Mouse (Mus musculus): ENCODE results near the gene Slc39a2.
"Not testable (repeated sequence)": the region's sequence is repeated elsewhere in the genome, so short reads cannot be mapped to it uniquely, and the experiment has no call there.

The Slc39a2 gene

DNA sequence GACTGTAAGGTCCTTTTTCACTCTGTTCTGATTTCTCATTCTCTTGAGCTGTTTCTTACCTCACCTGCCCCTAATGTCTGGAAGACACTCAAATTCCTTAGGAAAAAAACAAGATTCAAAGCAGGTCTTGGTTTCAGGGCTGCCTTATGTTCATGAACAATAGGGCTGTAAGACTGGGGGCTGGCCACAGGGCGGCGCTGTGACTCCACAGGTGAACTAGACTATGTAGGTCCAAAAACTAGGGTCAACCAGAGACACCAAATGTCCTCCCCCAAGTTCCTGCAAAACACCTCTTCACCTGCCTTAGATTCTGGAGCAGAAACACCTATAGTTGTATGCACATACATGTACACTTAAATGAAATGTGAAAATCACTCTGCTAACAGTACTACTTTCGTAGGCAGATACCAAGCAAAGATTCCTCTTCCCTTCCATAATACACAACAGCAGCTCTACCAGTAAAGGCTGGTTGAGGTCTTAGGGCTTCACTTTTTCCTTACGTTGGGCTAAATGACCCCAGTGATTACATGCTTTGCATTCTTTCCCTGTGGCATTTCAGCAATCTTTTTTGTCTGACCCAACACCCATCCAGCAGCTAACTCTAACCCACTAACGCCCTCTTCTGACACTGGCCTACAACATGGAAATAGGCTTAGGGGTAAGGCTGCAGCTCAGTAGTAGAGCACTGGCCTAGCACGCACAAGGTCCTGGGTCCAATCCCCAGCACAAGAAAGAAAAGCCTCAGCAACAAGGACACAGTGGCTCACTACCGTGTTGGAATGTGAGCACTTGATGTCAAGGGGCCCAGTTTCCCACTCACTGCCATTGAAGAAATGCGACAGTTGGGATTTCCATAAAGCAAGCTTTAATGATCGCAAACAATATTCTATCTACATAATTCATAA lies 10.4 kb downstream of the Slc39a2 start:
- peak; percentile 71 to 90 for DNase-seq (ENCODE audit: low spot score in 2 of 2)

DNA sequence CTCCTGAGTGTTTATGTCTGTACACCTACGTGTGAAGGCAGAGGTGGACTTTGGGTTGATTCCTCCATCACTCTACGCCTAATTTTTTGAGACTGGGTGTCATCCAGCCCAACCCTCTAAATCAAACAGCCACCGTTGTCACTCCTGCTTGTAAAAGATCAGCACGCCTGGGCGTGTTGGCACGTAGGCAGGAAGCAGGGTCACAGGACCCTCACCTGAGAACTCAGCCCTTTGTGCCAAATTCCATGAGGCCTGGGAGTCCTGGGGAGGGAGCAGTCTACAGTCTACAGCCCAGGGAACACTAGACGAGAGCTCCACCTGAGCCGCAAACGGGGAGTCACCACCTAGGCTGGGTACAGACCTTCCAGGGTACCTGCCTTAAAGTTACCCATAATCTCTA lies 11.1 kb downstream of the Slc39a2 start:
- no peak for DNase-seq (ENCODE audit: low spot score in 2 of 2)

DNA sequence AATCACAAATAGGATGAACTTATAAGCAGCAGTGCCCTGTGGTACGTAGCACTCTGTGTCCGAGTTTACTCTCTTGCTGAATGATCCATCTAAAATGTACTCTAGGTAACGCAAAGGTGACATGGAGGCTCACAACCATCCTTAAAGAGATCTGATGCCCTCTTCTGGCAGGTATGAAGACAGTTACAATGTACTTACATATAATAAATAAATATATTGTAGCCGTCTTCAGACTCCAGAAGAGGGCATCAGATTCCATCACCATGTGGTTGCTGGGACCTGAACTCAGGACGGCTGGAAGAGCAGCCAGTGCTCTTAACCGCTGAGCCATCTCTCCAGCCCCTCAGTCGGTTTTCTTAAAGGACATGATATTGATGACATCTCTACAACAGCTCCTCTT lies 12.0 kb downstream of the Slc39a2 start:
- no peak for DNase-seq (ENCODE audit: low spot score in 2 of 2)

DNA sequence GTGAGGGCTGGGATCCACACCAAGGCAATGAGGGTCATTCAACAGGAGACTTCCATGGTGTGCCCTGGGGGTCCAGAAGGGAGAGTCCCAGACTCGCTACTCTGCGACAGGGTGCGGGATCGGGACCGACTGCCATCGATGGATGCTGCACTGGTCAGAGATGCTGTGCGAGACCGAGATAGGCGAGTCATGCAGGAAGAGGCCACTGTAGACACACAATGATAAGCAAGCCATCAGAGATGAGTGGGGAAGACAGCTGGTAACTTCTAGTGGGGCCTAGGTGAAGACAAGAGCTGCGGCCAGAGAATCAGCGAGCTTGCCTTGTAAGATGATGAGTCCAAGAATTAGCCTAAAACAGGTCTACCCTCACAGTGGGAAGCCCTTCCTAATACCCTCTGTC lies 13.4 kb downstream of the Slc39a2 start:
- no peak for DNase-seq (ENCODE audit: low spot score in 2 of 2)

DNA sequence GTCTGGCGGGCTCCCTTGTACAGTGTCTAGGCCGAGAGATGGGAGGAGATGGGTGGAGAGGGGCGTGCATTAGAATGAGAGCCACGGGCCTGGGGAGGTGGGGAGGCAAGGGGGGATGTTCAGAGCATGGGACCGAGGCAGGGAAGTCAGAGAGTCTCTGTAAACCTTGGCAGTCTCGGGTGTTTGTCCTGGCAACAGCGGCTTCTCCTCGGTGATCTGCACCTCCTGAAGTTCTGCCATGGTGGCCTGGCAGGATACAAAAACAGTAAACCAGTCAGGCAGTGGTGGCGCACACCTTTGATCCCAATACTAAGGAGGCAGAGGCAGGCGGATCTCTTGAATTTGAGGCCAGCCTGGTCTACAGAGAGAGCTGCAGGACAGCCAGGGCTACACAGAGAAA lies 18.6 kb downstream of the Slc39a2 start:
- DNase-seq (ENCODE audit: low spot score in 2 of 2): no peak

DNA sequence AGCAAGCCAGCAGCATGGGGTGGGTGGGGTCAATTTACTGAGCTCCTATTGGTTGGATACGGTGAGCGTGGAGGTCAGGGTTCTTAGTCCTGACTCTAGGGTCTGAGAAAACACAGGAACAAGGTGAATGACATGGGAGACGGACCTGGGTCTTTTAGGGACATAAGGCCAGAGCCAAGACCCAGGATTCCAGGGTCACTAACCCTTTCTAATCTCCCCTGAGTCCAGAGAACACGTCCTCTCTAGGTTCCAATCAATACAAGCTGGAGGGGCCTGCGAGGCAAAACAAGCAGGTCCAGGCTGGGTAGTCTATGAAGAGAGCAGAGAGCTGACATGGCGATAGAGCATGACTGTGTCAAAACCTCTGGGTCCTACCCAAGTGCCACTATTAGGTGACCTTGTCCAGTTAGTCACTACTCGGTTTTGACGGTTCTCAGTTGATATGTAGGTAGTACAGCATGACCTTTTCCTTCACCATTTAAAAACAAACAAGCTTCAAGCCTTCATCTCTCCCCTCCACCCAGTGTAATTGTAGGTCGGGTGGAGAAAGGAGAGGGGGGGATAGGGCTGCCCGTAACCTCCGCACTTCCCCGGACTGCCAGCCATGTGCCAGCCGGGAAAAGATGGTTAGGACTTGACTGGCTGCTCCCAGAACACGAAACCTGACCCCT lies 19.8 kb downstream of the Slc39a2 start:
- no peak for DNase-seq (ENCODE audit: low spot score in 2 of 2)

DNA sequence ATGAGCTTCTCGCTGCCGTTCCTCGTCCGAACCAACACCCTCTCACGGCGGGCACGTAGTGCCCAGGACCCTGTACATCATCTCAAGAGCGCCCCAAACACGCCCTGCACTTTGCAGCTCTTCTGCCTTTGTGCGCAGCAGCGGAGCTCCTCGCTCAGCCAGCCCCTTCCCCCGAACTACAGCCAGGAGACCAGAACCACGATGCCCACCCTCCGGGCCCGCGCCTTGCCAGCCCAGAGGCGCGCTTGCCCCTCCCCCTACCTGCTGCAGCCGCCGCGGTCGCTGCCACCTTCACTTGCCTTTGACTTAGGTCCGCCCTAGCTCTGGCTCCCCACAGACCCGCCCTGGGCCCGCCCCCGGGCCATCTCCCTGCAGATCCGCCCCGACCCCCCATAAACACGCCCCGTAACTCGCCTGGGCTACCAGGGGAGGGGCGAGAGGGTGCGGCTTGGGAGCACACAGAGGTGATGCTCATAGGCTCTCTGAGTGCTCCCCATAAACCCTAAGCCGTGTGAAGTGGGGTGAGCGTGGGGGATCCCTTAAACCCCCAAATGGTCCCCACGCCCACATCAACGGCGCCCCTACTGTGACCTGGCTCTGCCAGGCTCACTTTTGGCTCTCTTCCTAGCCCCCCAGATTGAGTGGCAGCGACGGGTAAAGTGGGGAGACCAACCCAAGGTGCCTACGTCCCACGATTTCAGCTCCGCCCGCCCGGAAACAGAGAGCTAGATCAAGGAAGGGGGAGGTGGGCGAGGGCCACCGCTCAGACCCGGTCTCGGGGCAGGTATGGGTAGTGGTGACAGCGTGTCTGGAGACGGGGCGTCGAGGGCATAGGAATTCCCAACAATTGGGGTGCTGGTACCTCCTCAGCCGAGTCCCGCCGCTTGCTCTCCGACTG lies 20.6 kb downstream of the Slc39a2 start:
- DNase-seq (ENCODE audit: low spot score in 2 of 2): peak; percentile 52 to 72

DNA sequence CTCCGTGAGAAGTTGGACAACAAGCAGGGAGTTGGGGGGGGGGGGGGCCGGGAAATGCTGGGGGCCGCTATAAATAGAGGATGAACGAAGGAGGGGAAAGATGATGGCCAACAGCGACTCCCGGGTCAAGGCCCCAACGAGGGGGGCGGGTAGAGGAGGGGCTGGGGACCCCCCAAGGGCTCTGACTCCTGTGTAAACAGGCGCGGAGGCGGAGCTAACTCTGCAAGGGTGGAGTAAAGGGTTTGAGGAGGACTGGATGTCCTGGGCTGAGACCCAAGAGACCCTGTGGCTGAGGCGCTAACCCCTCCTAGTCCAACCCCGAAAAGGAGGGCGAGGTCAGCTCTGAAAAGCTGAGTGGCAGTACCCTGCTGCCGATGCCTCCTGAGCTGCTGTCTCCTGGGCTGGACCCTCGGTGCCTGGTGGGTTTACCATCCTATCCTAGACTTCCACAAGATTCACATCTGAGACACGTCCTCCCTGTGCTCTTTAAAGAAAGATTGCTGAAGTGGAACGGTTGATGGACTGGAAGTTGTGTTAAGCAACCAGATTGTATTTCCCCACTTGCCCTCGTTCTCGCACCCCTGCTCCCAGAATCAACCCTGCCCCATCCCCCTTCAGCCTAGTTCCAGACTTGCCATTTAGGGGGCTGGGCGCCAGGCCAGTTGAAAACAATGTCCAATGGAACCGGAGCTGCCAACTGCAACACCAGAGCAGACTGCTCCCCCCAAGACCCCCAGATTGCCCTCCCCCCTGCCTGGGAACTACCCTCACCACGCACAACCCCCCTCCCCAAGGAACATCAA lies 21.5 kb downstream of the Slc39a2 start, which contains the start of gene Ndrg2:
TSS of gene Ndrg2 (minus strand) at position 199 of the 803 bp plus-strand sequence.
- DNase-seq (ENCODE audit: low spot score in 2 of 2): peak in 1 of 2 experiments; percentile 15

DNA sequence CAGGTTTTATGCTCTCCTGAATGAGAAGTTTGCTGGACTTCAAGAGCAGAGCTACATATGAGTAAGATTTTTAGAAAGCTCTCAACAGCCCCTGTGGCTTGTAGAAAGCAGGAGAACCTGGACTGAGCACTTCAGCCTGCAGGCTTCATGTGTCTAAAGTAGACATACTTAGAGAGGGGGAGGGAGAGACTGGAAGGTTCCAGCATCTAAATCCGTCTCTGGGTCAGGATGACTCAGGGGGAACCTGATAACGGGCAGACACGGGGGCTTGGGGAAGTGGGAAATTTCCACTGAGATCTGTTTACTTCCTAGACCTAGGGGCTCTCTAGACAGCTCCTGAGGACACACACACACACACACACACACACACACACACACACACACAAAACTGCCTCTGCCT lies 22.3 kb downstream of the Slc39a2 start:
- no peak for DNase-seq (ENCODE audit: low spot score in 2 of 2)

DNA sequence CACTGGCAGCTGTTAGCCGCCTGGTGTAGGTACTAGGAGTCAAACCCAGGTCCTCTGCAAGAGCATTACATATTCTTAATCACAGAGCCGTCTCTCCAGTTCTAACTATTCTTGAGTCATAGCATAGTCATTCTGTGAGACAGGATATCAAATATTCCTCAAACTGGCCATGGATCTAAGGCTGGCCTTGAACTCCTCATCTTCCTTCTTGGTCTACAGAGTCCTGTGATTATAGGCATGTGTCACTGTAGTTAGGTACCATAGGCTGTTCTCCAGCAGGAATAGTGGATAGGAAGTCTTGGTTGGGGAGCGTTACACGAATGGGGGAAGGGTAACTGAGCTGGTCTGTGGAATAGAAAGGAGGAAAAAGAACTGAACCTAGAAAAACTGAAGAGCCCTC lies 23.9 kb downstream of the Slc39a2 start:
- DNase-seq (ENCODE audit: low spot score in 2 of 2): no peak

DNA sequence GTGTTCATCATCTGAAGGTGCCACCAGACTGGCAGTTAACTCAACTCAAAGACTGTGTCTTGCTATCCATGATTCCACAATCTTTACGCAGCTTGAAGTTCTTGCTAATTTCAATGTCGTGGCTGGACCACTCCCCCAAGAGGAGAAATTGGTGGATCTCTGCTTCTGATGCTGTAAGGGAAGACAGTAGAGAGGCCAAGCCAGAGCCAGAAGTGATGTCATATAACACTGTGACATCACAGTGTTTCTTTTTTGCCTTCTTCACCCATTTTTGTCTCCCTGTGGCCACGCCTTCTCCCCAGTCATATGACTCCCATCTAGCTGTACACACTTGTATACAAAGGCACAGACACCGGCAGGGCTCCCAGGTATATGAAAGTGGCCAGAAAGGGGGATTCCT lies 25.4 kb downstream of the Slc39a2 start, which contains the start of gene Tppp2:
TSS of gene Tppp2 (plus strand) at position 301 of the 400 bp plus-strand sequence.
- no peak for DNase-seq (ENCODE audit: low spot score in 2 of 2)

DNA sequence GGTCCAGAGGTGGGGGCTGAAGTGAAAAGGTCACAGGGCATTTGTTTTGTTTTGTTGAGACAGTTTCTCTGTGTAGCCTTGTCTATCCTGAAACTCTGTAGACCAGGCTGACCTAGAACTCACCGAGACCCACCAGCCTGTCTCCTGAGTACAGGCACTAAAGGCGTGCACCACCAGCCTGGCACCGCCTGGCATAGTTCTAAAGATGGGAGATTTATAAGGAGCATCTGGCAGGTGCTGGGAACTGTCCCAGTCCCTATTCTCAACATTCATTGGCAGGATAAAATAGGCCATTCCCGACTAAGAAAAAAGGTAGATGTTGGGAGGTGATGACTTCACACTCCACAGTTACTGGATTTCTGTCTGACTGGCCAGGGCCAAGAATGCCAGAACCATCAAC lies 26.3 kb downstream of the Slc39a2 start:
- DNase-seq (ENCODE audit: low spot score in 2 of 2): no peak

DNA sequence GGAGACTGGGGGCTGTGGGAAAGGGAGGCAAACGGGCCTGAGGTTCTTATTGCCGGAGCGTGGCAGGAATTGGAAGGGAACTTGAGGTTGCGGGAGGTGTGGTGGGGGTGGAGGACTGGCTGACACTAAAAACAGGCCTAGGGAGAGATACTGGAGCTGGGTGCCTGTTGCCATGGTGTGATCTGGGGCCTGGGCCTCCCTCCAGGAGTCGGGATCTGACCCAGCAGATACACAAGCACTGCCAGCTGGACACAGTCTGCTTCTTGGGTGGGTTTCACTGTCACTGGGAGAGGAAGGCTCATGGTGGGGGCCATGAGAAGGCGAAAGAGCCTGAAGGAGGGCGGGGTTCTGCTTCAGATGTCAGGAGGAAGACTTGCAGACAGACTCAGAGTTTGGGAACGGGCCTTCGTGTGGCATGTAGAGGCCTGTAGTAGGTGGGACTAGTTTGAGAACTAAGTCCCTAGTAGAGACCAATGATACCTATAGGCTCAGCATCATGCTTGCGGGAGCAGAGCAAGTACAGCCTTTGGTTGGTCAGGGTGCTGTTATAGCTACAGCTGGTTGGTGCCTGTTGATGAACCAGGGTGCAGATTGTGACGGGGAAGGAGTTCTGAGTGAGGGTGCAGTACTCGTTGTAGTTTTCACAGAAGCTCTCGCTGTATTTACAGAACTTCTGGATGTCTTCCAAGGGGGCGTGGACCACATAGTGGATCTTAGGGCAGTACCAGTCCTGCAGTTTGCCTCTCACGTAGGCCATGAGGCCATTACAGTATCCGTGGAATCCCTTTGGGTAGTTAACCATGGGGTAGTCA lies 29.3 kb downstream of the Slc39a2 start:
- DNase-seq (ENCODE audit: low spot score in 2 of 2): no peak

DNA sequence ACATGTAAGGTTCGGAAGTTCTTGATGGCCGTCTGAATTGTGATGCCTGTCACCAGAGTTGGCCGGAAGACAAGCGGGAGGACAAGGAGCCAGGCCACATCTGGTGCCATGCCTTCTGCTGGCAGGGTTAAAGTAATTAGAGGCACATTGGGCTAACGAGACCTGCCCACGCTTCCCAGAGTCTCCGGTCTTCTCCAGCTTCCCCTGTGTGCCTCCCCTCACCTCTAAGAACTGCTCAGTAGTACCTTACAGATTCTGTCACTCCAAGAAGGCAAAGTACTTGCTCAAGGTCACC lies 29.8 kb downstream of the Slc39a2 start, which contains the start of gene Rnase13:
TSS of gene Rnase13 (minus strand) at position 203 of the 295 bp plus-strand sequence.
- DNase-seq (ENCODE audit: low spot score in 2 of 2): no peak

DNA sequence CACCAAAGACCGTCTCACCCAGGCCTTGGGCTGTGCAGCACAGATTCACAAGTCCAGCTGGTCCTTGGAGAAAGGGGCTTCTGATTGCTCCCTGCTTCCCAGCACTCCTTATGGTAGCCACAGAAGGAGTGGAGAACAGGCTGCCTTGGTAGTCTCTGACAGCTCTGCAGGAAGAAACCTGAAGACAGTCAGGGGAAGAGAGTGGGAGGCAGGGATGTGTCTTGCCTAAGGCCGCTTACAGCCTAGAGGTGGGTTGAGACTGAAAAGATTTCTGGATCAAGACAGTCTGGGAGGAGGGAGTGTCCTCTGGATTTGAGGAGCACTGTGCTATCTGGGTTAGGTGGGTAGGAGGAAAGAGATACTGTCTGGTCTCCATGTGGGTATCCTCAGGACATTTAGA lies 30.2 kb downstream of the Slc39a2 start:
- no peak for DNase-seq (ENCODE audit: low spot score in 2 of 2)

DNA sequence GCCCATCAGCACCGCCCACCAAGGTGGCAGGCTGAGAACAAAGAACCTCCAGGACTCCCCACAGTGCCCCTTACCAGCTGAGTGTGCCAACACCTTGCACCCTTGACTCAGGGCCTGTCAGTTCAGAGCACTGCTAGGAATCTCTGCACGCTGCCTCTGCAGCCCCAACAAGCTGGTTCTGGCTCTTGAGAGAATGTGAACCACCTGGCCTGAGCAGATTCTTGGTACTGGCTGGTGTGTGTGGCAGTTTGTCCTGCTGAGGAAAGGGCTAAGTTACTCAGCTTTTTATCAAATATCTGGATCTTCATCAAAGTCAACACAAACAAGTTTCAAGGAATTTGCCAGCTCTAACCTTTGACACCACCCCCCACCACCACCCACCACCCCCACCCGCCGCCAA lies 30.8 kb downstream of the Slc39a2 start:
- DNase-seq (ENCODE audit: low spot score in 2 of 2): no peak

DNA sequence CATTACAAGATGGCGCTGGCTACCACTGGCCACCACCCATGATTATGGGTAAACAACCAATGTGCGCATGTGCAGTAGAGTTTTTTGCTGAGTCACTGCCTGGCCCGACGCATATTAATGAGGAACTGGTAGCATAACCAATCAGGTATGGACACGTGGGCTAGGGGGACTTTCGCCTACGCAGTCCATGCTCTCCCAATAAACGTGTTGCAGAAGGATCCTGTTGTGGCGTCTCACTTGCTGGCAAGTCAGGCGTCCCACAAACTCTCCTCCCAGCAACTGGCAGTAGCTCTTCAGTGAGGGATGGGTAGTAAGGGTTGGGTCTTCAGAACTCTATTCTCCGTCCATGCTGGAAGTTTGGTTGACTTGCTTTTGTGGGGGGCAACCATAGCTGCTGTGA lies 34.2 kb downstream of the Slc39a2 start:
- DNase-seq (ENCODE audit: low spot score in 2 of 2): not testable (repeated sequence)

DNA sequence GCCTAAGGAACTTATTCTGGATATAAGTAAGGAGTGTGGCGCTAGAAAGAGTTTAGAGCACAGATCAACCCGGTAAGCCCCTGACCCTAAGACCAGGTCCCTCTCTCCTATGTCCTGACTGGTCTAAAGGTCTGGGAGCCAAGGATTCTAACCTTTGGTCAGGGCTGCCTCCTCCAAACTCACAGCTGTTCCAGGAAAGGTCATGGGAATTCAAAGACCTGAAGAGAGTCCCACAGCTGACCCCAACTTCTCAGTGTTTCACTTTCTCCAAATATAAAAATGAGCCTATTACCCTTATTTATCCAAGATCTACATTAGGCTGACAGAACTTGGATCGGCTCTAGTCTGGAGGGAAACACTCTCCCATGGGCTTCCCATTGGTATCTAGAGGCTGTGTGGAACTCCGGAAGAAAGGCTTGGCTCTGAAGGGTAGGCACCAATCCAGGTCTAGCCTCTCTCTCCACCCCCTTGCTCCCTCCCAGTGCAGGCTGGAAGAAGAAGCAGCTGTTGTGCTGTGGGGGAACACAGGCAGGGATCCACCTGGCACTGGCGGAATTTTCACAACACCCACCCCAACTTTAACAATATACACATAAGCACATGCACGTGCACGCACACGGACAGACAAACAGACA lies 36.7 kb downstream of the Slc39a2 start:
- DNase-seq (ENCODE audit: low spot score in 2 of 2): no peak

DNA sequence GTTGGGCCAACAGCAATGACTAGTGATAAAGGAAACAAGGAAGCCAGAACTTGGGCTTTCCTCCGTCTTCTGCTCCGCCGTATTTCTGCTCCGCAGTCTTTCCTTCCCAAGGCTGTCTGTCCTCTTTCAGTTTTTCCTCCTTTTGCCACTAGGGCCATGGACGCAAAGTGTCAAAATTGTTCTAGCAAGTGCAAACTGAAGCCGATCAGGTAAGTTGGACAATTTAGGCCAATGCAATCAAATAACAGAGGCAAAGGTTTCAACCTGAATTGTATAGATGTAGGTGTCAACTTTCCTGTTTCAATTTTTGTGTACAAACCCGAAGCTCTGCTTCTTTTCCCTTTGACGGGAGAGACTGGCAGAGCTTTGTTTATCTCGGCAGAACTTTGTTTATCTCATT lies 37.3 kb downstream of the Slc39a2 start:
- DNase-seq (ENCODE audit: low spot score in 2 of 2): no peak

DNA sequence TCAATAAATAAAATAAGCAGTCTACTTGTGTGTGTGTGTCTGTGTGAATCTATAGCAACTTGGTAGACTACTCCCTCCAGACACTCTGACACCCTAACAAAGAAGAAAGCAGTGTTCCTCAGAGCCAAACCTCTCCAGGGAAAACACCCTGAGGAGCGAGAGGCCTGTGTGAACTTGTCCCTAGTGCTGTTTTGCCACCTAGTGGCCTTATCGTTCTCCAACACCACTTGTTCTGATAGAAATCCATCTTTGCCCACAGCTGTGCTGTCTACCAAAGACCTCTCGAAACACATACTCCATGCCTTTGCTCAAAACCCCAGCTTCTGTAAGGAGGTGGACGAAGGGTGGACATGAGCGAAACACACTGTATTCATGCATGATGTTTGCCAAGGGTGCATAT lies 38.1 kb downstream of the Slc39a2 start:
- DNase-seq (ENCODE audit: low spot score in 2 of 2): no peak

Data from spleen, postnatal 4 days (tissue).